Mouse (Mus musculus): ENCODE results near the gene Mrc1. TPM values are rescaled to one million over a fixed set of nuclear protein-coding genes. Genes with fewer than 3 reads are reported as not detected.

Gene Mrc1
- total RNA-seq, 2 experiments from 2014 or later: 6.6 to 6.9 TPM

Small RNAs within 50 kb of the gene (microRNA-seq; reads per million reads assigned to microRNA genes)
- gene Mir511: 11.3 reads per million, percentile 26 among the genes with 10 or more reads in this experiment

Other genes with a start within 250 kb of the Mrc1 start
- gene Hacd1, start 173.3 kb upstream of the Mrc1 start, total RNA-seq (2021): 10 to 100 TPM; 54.6 to 81.4 TPM
- gene Stam, start 155.3 kb upstream of the Mrc1 start, total RNA-seq (2021): 10 to 100 TPM; 18.5 to 20.4 TPM
- gene Tmem236, start 54.9 kb upstream of the Mrc1 start, total RNA-seq (2021): under 1 TPM; 0.21 to 0.31 TPM
- gene Slc39a12, start 158.9 kb downstream of the Mrc1 start, total RNA-seq (2021): under 1 TPM; 0.07 to 0.37 TPM